Mouse (Mus musculus): ENCODE measurements around the gene Rbm48.

Gene Rbm48

DNA sequence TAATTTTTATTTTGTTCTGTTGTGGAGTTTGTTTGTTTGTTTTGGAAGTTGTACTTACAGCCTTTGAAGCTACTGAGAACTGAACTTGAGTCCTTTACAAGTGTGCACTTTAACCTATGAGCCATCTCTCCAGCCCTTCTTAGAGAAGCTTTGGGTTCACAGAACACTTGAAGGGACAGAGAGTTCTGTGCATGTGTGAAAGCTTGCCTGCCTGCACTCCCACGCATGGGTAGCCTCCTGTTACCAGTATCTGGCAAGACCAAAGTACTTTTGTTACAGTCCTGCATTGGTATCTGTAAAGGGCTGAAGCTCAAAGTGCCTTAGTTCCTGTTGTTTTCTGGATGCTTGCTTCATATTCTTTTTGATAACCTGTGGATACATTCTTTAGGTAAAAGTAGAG, 50.2 kb downstream of the Rbm48 start:
- no peak for DNase-seq

DNA sequence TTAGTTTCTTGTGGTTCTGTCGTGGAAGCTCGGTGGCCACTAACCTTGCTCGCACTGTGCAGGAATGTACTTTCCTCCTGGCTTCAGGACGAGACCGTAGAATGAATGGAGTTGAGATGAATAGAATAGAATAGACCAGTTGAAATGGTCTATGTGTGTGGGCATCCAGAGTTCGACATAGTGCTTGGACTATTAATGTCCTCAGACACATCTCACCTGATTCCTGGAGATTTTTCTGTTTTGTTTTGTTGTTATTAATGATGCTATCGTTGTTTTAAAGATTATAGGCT, 52.0 kb downstream of the Rbm48 start:
- DNase-seq: no peak

DNA sequence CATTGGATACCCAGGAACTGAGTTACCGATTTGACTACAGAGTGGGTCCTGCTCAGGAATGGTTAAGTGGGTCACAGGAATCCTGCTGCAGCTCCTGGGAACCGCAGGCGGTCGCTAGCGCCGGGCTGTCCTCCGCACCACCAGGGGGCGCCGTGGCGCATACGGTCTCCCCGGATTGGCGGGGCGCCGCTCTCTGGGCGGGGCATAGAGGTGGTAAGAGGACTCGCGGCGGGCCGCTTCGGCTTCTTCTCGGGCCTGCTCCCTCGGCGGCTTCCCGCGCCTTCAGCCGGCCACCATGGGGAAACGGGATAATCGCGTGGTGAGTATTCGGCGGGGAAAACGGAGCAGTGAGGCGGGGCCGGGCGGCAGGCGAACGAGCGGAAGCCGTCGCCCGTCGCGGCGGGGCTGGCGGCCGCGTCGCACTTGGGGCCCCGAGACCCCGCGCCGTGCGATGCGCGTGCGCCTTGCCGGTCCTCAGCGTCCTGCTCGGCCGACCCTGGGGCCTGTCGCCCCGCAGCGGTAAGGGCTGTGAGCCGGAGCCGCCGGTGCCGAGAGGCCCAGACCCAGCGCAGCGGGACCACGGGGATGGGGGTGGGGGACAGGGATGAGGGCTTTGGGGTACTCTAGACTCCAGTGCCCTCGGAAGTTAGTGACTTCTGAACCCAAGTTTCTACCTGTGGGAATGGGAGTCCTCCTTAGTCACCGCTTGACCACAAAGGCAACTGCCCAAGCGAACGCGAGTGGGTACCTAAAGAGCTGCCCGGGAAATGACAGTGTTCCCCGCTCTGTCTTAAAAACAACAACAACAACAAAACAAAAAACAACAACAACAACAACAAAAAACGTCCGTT, 52.5 kb downstream of the Rbm48 start, which contains the start of gene Fam133b:
TSS of gene Fam133b (plus strand) at position 205 of the 851 bp plus-strand sequence.
- DNase-seq: peak; percentile 95

DNA sequence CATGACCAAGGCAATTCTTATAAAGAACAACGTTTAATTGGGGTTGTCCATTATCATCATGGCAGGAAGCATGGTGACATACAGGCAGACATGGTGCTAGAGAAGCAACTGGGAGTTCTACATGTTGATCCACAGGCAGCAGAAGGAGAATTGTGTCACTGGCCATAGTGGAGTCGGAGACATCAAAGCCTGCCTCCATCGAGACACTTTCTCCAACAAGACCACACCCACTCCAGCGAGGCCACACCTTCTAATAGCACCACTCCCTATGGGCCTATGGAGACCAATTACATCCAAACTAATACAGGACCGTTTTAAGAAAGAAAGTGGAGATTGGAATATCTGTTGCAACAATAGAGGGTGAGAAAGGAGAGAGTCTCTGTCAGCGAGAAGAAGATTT, 54.5 kb downstream of the Rbm48 start:
- DNase-seq: no peak

DNA sequence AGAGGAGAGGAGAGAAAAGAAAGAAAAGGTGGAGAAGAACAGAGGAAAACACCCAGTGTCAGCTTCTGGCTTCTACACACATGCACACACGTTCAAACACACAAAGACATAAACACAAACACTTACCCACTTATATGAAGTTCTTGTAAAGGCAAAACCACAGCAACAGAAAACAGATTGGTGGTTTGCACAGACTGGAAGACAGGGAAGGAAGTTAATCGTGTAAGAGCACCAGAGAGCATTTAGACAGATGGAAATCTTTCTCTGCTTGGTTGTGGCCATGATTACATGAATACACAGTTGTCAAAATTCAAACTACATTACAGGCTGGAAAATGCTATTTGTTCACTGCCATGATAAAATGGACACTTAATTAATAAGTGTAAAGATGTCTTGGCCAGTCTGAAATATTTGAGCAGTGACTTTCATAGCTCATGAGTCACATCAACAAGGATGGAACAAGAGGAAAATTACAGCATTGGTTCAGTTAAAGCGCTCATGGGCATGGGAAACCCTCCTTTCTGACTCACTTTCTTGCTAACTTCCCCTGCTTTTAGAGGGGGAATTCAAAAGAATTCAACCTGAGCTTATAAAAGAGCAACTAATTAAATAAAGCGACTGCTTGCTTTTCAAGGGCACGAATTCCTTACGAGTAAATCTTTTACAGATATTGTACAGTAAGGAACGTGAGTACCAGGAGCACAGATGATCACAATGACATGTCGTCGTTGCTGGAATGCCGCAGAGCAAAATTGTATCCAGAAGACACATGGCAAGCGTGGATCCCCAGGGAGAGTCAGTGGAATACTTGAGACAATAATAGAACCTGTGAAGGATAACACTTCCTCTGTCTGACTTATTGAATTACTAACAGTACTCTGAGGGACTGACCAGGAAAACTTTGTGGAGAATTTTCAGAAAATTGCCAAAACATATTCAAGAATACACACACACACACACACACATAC, 57.6 kb downstream of the Rbm48 start:
- DNase-seq: no peak

DNA sequence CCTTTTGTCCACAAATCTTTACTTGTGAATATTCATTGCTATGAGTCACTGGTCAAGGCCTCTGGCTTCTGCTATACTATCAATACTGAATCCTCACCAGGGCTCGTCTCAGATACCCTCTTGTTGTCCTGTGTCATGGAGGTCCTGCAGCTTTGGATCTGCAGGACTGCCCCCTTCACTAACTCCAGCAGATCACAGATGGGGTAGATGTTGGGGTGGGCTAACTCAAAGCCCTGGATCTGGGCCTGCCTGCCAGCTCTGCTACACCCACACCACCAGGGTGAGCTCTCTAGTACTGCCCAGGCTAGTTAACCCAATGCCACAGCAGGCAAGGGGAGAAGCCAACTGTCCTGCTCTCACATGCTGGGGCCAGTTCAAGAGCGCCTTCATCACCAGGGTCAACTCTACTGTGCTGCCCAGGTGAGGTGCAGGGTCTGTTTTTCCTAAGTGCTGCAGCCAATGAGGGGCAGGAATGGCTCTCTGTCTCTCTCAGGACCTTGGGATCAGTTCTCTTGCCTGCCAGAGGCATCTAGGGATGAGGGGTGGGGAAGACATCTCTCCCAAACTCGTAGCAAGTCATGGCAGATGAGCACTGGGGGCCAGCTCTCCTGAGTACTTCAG, 59.7 kb downstream of the Rbm48 start:
- no peak for DNase-seq
